Mouse (Mus musculus) heart, adult 2 months (tissue): ENCODE measurements around the gene Dgat2. TPM values are rescaled to one million over a fixed set of nuclear protein-coding genes. Genes with fewer than 3 reads are reported as not detected.

ENCODE experiments used
- DNase-seq, 2 experiments: peaks; one replicate each; pipeline ENCODE4 v3.0.0; 2021
- H3K27ac ChIP-seq: fragments of 200-600 bp; 2 replicates; pipeline ENCODE4 v1.8.1; 2022
- H3K27me3 ChIP-seq: fragments of 200-500 bp; 2 replicates; pipeline ENCODE4 v1.6.1; 2012; ENCODE audit warnings: mild to moderate bottlenecking, low read length, inconsistent platforms, mixed read lengths; ENCODE audit not compliant: control insufficient read depth, insufficient read depth
- H3K36me3 ChIP-seq: fragments of 200-500 bp; 2 replicates; pipeline ENCODE4 v1.6.1; 2012; ENCODE audit warnings: low read length, inconsistent platforms; ENCODE audit not compliant: control insufficient read depth, insufficient read depth
- H3K4me1 ChIP-seq: fragments of 200-500 bp; 2 replicates; pipeline ENCODE4 v1.6.1; 2011; ENCODE audit warnings: low read length; ENCODE audit not compliant: control insufficient read depth, insufficient read depth
- H3K4me3 ChIP-seq: fragments of 200-600 bp; 2 replicates; pipeline ENCODE4 v1.8.1; 2022
- H3K79me2 ChIP-seq: fragments of 200-500 bp; replicated peaks from 2 replicates; pipeline ENCODE4 v1.6.1; 2012; ENCODE audit warnings: mild to moderate bottlenecking, inconsistent platforms, low read length, moderate library complexity, mixed read lengths; ENCODE audit not compliant: control insufficient read depth, insufficient read depth
- H3K9ac ChIP-seq: fragments of 200-500 bp; 2 replicates; pipeline ENCODE4 v1.6.1; 2012; ENCODE audit warnings: low read depth, mild to moderate bottlenecking, control low read depth, inconsistent platforms, low read length, mixed read lengths
- CTCF ChIP-seq: fragments of 200-600 bp; IDR thresholded peaks from 2 replicates; pipeline ENCODE4 v1.8.1; 2022; ENCODE audit warnings: antibody characterized with exemption, mild to moderate bottlenecking, moderate library complexity
- EP300 ChIP-seq: fragments of 200-500 bp; IDR thresholded peaks from 2 replicates; pipeline ENCODE4 v1.6.1; 2011; ENCODE audit warnings: low read depth, low read length, control low read depth; ENCODE audit not compliant: insufficient read depth
- POLR2A ChIP-seq: fragments of 200-500 bp; IDR thresholded peaks from 2 replicates; pipeline ENCODE4 v1.6.1; 2011; ENCODE audit warnings: mild to moderate bottlenecking, low read depth, low read length, control low read depth; ENCODE audit not compliant: insufficient read depth
- WGBS: fragments of 180-500 bp; shearing (Covaris S2); methylation state at CpG from one replicate; pipeline ENCODE4 v1.1.7; 2018; 5-methylcytosine and 5-hydroxymethylcytosine counted together
- intact Hi-C: fragments of 180-260 bp; cut with DNase I; formaldehyde crosslinking; loops from one replicate; pipeline ENCODE4 v1.15.1; 2025
- polyA plus RNA-seq: library from polyadenylated mRNA; depleted of rRNA; stranded (reverse); fragments of >200 nt; gene quantifications from 2 replicates; pipeline ENCODE4 v1.2.3, GENCODE M21; 2012
- total RNA-seq, 2 experiments: library from RNA; stranded (reverse); gene quantifications; 2 replicates each; pipeline ENCODE4 v1.2.3; 2021

Gene Dgat2
- total and polyA plus RNA-seq, 3 experiments = 309 to 390 (median 376) TPM

- no peak for DNase-seq
- Histone ChIP-seq H3K27me3 (no peaks in the 10 kb centered on the region), H3K36me3 (peaks cover 3% of the 10 kb centered on the region), H3K4me1 (peaks cover 12% of the 10 kb centered on the region), H3K79me2 (no peaks in the 10 kb centered on the region), H3K9ac (no peak overlapping the region), H3K27ac (no peak overlapping the region), H3K4me3 (no peak overlapping the region)
- TF ChIP-seq EP300 (no peak), CTCF (no peak), POLR2A (no peak)
- WGBS = 71% methylated on average over 11 of the region's 11 CpGs
- intact Hi-C loops = no loop called here
These were observed 28.8 kb downstream of the Dgat2 start for GRCm38 (mm10) chr7:99153686-99154202.

GRCm38 (mm10) chr7:99152756-99153155 is 29.8 kb downstream of the Dgat2 start:
- Histone ChIP-seq H3K27ac (no peak overlapping the region), H3K9ac (no peak overlapping the region), H3K4me1 (peaks cover 5% of the 10 kb centered on the region; the same call in 1 of the 2 replicates), H3K79me2 (no peaks in the 10 kb centered on the region), H3K27me3 (no peaks in the 10 kb centered on the region), H3K36me3 (no peaks in the 10 kb centered on the region; the same call in 1 of the 2 replicates), H3K4me3 (no peak overlapping the region)
- intact Hi-C loops = no loop called here
- 64% methylated on average over 8 of the region's 8 CpGs for WGBS
- TF ChIP-seq POLR2A = no peak
- no peak for TF ChIP-seq CTCF
- no peak for DNase-seq

GRCm38 (mm10) chr7:99151342-99151741 is 31.2 kb downstream of the Dgat2 start:
- Histone ChIP-seq H3K27ac (no peak overlapping the region), H3K4me3 (no peak overlapping the region), H3K9ac (no peak overlapping the region), H3K36me3 (no peaks in the 10 kb centered on the region; the same call in 1 of the 2 replicates), H3K4me1 (peaks cover 3% of the 10 kb centered on the region; the same call in 1 of the 2 replicates), H3K79me2 (no peaks in the 10 kb centered on the region), H3K27me3 (no peaks in the 10 kb centered on the region)
- intact Hi-C loops = loop anchor here (1.0 kb wide), 1 partner anchor 44 kb away; no protein-coding TSS in a partner anchor
- TF ChIP-seq POLR2A (no peak), EP300 (peak; percentile 99), CTCF (no peak; the same call in none of the 2 replicates)
- WGBS = 1% methylated on average over 7 of the region's 7 CpGs
- peak; percentile 93 for DNase-seq

GRCm38 (mm10) chr7:99149017-99149416 is 33.5 kb downstream of the Dgat2 start:
- WGBS = 53% methylated on average over 1 of the region's 1 CpGs
- no peak overlapping the region for H3K27ac ChIP-seq
- no peak for DNase-seq
- H3K79me2 ChIP-seq = no peaks in the 10 kb centered on the region
- H3K27me3 ChIP-seq = no peaks in the 10 kb centered on the region
- H3K9ac ChIP-seq = no peak overlapping the region
- intact Hi-C loops = no loop called here
- H3K4me3 ChIP-seq = no peak overlapping the region
- H3K4me1 ChIP-seq = peaks cover 1% of the 10 kb centered on the region; the same call in 1 of the 2 replicates
- TF ChIP-seq EP300 = no peak
- TF ChIP-seq POLR2A = no peak
- no peaks in the 10 kb centered on the region for H3K36me3 ChIP-seq

- no peak for TF ChIP-seq EP300
- no peak for TF ChIP-seq CTCF
- TF ChIP-seq POLR2A = no peak
- Histone ChIP-seq H3K9ac (no peak overlapping the region), H3K79me2 (no peaks in the 10 kb centered on the region), H3K4me1 (peaks cover 1% of the 10 kb centered on the region; the same call in 1 of the 2 replicates), H3K27me3 (no peaks in the 10 kb centered on the region), H3K27ac (no peak overlapping the region), H3K36me3 (no peaks in the 10 kb centered on the region), H3K4me3 (no peak overlapping the region)
- no peak for DNase-seq
- intact Hi-C loops = no loop called here
- WGBS = 92% methylated on average over 7 of the region's 7 CpGs
These were observed 35.0 kb downstream of the Dgat2 start for GRCm38 (mm10) chr7:99147494-99147893.

- no peak for DNase-seq
These were observed 35.6 kb downstream of the Dgat2 start for GRCm38 (mm10) chr7:99146906-99147305.

More at GRCm38 (mm10) chr7:99146906-99147305, 35.6 kb downstream of the Dgat2 start:
- no peaks in the 10 kb centered on the region for H3K27me3 ChIP-seq
- no peak overlapping the region for H3K9ac ChIP-seq
- H3K79me2 ChIP-seq = no peaks in the 10 kb centered on the region
- H3K36me3 ChIP-seq = no peaks in the 10 kb centered on the region
- no peak overlapping the region for H3K4me3 ChIP-seq
- peaks cover 1% of the 10 kb centered on the region; the same call in 1 of the 2 replicates for H3K4me1 ChIP-seq
- no peak overlapping the region for H3K27ac ChIP-seq
- WGBS = 51% methylated on average over 7 of the region's 7 CpGs
- intact Hi-C loops = no loop called here
- TF ChIP-seq POLR2A (no peak), EP300 (no peak), CTCF (no peak)
